Mouse (Mus musculus): ENCODE measurements around the gene Sept9. TPM values are rescaled to one million over a fixed set of nuclear protein-coding genes. Genes with fewer than 3 reads are reported as not detected.

Sept9 gene
- total RNA-seq, 2 experiments from 2014 or later = 65.0 to 69.0 TPM

DNA sequence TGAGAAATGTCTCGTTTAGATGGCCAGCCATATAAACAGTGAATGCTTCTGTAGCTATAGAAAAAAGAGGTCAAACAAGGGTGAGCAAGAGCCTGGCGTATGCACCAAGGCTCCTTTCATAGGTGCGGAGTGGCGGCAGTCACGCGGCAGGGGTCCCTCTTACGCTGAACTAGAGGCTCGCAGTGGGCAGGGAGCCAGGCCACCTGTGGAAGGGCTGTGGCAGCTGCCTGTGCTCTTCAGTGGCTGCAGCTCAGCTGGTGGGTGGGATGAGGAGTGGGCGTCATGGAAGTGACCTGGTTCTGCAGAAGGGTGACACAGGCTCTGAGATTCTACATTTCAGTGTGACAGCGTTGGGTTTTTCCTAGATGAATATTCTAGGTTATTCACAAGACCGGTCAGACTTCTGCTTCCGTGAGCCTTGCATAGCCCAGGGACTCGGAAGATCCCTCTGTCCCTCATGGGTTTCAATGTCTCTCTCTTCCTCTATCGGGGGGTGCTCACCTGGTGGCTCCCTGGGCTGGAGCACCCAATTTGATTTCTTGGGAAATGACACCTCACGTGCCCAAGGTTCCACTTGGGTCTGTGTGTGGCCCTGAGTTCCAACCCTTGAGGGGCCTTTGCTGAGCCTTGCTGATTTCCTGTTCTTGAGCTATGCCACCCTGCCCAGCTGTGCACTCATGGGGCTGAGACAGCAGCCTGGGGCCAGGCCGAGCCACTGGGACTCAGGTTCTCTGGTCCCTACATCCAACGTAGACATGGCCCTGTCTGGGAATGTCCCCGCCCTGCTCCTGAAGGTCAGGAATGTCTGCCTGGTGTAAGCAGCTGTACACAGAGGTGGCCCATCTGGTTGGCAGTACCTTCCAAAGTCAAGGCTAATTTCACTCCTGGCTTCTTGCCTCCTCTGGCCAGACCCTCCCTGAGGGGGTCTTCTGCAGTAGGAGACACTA, 55.0 kb downstream of the Sept9 start:
- peak in 1 of 2 experiments; percentile 75 for DNase-seq (ENCODE audit: extremely low spot score in 1 of 2, low spot score in 2 of 2)
- intact Hi-C loops (cut with DNase I) = no loop called here

DNA sequence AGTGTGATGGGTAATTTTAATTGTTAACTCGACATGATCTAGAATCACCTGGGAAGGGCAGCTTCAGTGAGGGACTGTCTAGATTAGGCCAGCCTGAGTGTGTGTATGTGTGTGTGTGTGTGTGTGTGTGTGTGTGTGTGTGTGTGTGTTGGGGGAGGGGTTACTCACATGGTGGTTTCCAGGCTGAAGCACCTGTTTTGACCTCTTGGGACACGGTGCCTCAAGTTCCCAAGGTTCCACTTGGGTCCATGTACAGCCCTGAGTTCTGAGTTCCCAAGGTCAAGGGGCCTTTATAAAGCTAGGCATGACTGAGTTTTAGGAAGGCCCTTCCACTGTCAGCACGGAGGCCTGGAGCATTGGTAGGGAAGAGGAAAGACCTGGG, 55.6 kb downstream of the Sept9 start:
- intact Hi-C loops (cut with DNase I) = no loop called here

DNA sequence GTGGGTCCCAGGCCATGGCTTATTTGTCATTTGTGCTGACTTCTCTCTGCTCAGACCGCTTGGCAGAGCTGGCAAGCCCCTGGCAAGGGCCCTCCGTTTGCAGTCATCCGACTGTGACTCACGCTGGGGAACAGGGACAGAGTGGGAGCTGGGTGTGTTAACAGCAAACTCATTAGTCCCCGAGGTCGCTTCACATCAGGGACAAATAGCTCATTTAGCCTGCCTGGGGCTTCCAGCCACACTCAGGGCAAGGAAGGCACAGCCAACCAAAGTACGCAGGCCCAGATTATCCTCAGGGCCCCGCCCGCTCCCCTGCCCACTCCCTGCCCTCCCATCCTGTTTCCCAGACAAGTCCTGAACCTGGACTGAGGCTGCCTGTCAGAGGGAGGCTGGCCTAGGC, 56.6 kb downstream of the Sept9 start:
- intact Hi-C loops (cut with DNase I) = no loop called here
- no peak for DNase-seq (ENCODE audit: extremely low spot score in 1 of 2, low spot score in 2 of 2)

More for the DNA sequence above, 55.6 kb downstream of the Sept9 start:
- DNase-seq (ENCODE audit: extremely low spot score in 1 of 2, low spot score in 2 of 2) = no peak

DNA sequence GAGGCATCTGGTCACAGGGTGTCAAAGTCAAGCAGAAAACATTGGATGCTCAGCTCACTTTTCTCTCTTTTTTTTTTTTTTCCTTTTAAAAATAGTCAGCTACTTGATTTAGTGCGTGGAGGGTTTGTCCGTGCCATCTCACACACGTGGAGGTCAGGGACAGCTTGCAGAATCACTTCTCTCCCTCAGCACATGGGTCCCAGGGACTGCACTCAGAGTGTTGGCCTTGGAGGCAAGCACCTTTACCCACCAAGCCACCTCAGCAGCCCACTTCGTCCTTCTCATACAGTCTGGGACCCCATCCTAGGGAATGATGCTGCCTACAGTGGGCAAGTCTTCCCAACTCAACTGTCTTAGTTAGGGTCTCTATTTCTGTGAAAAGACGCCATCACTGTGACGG, 57.4 kb downstream of the Sept9 start:
- no peak for DNase-seq (ENCODE audit: extremely low spot score in 1 of 2, low spot score in 2 of 2)
- intact Hi-C loops (cut with DNase I) = no loop called here

DNA sequence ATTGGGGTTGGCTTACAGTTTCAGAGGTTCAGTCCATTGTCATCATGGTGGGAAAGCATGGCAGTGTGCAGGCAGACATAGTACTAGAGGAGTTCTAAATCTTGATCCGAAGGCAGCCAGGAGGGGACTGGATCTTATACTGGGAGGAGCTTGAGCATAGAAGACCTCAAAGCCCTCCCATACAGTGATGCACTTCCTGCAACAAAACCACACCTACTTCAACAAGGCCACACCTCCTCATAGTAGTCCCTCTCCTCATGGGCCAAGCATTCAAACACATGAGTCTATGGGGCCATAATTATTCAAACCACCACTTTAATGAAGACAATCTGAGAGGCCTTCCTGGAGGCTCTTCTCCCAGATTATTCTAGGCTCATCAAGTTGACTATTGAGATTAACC, 57.8 kb downstream of the Sept9 start:
- no peak for DNase-seq (ENCODE audit: extremely low spot score in 1 of 2, low spot score in 2 of 2)
- intact Hi-C loops (cut with DNase I) = no loop called here

DNA sequence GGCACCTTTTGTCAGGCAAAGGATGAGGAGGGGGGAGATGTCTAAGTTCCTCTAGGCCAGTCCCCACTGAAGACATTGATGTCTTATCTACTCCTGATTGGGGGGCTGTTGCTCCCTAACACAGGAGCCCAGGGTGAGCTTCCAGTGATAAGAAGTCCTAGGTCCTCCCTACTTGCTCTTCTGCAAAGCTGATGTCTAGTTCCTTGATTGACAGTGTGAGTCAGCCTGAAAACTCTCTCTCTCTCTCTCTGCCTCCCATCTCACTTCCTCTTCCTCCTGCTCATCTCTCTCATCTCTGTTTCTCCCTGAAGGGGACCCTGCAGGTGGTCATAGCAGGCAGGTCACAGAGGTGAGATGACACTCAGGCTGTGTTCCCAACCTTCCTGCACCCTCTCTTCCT, 58.4 kb downstream of the Sept9 start:
- intact Hi-C loops (cut with DNase I) = no loop called here
- DNase-seq (ENCODE audit: extremely low spot score in 1 of 2, low spot score in 2 of 2) = no peak

DNA sequence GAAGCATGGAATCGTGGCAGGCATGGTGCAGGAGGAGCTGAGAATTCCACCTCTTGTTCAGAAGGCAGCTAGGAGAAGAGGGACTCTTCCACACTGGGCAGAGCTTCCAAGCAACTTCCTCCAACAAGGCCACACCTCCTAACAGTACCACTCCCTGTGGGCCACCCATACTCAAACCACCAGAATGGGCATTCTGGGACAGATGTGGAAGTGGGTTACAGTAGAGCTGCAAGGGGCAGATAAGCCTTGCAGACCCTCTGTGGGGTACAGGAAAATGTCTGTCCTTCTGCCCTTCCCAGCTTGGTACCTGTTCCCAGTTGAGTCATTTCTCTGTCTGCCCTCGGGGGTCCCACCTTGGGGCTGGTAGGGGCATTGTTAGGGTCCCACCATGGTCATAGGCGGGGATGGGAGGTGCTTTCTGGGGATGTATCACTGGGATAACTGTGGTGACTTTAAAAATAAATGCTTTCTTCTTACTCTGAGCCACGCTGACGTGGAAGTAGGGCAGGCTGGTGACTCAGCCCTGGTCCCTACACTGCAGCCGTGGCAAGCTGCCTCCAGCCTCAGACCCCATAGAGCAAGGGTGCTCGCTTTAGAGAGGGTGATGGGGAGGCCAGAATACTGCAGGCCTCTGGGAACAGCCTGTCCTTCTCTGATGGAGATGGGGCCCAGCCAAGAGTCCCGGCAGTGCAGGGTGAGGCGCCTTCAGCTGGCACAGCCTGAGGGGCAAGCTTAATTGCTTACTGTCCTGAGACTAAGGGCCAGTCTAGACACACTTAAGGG, 59.9 kb downstream of the Sept9 start:
- DNase-seq (ENCODE audit: extremely low spot score in 1 of 2, low spot score in 2 of 2) = no peak
- intact Hi-C loops (cut with DNase I) = no loop called here

DNA sequence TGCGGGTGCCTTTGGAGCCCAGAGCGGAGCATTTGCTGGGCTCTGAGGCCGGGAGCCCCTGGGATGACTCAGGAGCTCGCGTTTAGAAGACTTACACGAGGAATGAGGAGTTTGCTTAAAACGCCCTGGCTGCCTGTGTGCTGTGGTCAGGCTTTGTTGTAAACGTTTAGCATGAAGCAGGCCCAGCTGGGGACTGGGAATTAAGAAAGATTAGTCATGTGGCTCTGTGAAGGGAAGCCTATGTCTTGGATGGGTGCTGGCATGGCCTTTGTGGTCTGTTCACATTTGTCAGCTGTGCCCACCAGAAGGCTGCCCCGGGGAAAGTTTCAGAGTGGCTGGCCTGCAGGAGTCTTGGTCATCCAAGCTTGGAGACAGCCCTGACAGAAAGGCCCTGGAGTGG, 61.2 kb downstream of the Sept9 start:
- intact Hi-C loops (cut with DNase I) = no loop called here
- no peak for DNase-seq (ENCODE audit: extremely low spot score in 1 of 2, low spot score in 2 of 2)

DNA sequence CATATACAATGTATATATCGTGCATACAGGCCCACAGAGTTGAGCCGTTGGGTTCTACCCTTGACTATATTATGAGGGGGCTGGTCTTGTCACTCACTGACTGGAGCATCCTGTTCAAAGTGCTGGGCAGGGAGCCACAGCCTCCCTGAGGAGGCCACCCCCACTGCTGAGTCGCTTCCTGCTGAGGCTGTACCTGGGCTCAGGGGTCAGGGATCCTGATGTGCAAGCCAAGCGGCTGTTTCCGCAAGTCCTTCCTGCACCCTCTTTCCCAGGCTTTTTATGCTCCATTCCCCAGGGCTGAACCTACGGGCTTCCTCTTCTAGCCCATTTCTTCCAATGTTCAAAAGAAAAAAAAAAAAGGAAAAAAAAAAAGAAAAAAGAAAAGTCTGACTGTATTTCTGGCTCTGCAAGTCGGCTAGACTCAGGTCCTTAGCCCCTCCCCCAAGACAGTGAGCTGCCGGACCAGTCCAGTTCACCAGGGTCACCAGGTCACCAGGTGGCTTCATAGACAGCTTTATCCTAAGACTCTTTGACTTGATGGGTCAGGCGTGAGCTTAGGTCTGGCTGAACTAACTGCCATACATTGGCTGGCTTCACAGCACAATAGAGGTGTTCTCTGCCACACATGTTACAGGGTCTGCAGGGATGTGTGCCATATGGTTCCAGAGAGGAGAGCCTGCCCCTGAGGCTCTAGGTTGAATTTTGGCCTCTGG, 63.8 kb downstream of the Sept9 start:
- intact Hi-C loops (cut with DNase I) = no loop called here
- peak in 1 of 2 experiments; percentile 77 for DNase-seq (ENCODE audit: extremely low spot score in 1 of 2, low spot score in 2 of 2)

DNA sequence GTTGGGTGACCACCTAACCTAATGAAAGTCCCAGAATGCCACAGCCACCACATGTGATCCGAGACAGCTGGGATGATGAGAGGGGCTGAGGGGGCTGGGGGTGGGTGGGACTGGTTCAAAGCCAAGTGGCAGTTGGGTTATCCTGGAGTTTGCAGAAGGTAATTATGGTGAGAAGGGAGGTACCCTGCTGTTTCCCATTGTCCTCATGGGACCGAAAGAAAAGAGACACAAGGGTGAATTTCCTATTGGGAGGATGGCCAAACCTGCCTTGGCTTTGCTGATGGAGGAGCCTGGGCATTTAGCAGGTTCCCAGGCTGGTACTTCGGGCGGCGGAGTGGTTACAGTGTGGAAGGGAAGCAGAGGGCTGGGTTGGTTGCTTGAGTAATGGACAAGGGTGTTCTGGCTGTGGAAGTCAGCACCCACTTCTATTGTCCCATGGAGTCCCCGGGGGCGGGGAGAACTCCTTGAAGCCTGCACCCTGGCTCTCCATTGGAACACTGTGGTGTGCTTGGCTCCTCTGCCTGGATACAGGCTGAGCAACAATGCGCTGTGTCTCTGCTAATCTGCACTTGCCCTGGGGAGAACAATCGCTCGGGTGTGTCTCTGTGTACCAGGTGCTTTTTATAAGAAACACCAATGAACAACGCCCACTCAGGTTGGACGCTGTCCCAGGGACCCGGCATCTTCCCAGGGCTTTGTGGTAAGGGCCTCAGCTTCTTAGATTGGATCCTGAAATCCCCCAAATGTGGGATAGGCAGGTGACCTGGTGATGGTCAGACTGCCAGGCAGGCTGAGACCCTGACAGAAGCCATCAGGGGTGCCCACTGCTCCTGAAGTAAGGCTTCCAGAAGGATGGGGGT, 64.9 kb downstream of the Sept9 start:
- intact Hi-C loops (cut with DNase I) = no loop called here

DNA sequence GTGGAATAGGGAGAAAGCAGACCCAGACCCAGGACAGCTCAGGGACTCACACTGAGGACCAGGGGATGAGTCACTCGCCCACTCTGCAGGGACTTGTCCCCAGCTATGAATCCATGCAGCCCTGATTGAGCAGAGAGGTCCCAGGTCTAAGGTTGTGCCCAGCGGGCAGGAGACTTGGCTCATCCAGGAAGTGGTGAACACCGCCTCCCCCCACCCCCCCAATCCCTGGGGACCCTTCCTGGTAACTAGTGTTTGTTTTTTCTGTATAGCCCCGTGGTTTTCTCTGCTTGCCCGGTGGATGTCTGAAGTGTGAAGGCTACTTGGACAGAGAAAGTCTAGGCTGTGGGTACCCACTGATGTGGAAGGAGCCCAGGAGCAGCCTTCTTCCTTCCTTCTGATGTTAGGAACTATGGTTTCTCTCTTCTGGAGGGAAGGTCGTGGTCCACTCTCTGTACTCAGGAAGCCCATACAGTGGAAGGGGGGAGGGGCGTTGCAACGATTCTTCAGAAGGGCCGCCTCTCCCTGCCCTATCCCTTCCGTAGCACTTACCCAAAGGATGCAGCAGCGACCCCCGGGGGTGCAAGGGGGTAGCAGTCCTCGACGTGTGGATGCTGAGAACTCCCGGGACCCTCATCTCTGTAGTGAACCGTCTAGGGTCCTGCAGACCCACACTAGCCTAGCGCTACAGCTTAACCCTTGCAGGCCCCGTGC, 66.0 kb downstream of the Sept9 start:
- DNase-seq (ENCODE audit: extremely low spot score in 1 of 2, low spot score in 2 of 2) = peak in 1 of 2 experiments; percentile 86
- intact Hi-C loops (cut with DNase I) = no loop called here

More for the DNA sequence above, 64.9 kb downstream of the Sept9 start:
- DNase-seq (ENCODE audit: extremely low spot score in 1 of 2, low spot score in 2 of 2) = no peak

DNA sequence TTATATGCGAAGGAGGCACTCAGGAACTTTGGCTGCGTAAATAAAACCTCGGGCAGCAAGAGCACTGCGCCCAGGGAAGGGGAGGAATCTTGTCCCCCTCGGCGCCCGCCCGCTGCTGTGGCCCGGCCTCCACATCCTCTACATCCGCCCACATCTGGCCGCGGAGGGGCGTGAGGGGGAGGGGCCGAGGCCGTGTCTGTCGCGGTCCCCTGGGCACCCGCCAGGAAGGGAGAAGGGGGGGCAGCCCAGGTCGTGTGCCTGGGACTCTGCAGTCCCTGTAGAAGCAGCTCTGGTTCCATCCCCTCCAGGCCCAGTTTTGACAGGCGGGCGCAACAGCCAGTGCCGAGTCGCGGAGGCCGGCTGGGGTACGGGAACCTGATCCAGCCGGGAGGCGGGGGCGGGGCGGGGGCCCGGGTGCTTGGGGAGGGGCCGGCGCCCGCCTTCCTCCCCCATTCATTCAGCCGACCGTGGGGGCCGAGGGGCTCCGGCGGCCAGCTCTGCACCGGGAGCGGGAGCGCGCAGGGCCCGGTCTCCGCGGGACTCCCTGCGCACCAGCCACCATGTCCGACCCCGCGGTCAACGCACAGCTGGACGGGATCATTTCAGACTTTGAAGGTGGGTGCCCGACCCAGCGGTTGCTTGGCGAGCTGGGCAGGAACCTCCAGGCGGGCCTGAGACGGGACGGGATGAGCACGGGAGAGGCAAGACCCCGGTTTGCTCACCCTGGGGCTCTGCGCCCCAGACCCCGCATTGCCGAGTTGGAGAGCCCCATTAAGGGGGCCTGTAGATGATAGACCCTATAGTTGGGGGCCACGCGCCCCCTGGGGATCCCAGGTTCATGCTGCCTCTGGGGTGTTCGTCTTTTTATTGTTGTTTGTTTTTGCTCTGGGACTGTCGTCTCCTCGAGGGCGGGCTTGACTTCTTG, 66.8 kb downstream of the Sept9 start:
- intact Hi-C loops (cut with DNase I) = no loop called here
- peak; percentile 36 to 95 for DNase-seq (ENCODE audit: extremely low spot score in 1 of 2, low spot score in 2 of 2)

DNA sequence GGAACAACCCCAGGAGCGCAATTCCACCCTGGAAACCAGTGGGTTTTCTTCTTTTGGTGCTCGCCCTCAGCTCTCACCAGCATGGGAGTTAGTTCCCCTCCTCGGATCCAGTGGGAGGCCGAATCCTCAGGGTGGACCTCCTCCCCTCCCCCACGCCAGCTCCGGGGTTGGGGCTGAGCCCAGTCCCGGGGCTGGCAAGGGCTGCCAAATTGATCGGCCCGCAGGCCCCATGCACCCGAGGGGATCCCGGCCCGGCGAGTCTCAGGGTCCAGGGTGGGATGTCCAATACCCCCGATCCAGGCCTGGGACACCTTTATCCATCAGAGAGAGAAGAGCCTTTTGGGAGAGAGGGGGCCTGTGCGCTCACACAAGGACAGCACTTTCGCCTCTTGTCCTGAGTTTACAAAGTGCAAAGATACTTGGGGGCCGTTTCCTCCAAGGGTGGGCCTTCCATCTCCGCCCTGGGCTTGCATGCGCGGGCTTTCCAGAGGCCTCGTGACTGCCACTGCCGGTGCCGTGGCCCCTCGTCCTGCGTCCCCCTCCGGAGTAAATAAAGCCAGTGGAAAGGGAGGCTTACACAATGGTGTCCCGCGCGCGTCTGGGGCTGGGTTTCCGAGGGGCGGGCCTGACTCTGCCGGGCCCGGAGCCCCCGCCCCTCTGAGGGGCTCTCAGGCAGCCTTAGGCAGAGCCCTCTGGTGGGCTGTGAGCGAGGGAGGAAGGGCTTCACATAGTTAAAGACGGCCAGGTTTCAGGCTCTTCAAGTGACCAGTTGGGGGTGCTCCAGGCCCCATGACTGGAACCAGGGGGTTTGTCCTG, 67.7 kb downstream of the Sept9 start:
- intact Hi-C loops (cut with DNase I) = no loop called here
- peak in 1 of 2 experiments; percentile 82 for DNase-seq (ENCODE audit: extremely low spot score in 1 of 2, low spot score in 2 of 2)

DNA sequence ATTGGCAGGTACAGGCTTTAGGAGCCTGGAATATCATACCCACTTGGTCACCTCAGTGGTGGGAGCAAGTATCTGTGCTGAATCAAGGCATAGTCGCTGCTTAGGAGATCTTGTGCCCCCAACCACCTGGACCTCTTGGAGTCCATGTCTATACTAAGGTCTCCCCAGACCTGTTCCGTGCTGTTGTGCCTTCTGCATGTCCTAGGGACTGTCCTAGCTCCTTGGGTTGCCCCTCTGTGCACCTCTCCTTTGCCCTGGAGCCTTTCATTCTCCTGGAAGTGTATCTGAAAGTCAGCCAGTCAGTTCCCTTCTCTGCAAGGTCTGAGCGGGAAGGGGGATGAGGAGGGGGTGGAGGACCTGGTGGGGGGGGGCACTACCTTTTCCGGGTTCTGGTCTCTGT, 68.4 kb downstream of the Sept9 start:
- intact Hi-C loops (cut with DNase I) = no loop called here

DNA sequence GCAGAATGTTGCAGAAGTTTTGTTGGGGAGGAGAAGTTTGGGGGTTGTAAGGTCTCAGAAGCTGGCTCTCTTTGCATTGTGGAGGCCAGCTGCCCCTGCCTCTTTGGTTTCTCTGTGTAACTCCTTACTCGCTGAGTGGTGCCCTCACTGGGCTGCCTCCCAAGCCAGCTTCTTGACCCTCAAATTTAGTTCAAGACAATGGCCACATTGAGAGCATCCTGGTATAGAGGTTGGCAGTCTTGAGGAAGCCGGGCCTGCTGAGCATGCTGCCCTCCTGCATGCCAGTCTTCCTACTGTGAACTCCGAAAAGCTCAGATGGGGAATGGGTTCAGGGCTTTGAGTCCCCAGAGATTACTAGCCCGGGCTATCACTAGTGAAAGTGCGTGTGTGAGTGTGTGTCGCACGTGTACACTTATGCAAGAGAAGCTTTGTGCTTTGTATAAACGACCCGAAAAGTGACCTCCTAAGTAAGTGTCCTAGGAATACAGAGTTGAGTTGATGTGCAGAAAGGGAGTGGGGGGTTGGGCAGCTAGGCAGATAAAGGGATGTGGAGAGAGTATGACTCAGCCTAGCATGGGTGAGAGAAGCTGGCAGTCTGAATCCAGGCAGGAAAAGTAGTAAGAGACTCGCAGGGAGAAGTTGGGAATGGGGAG, 69.0 kb downstream of the Sept9 start:
- intact Hi-C loops (cut with DNase I) = no loop called here
- DNase-seq (ENCODE audit: extremely low spot score in 1 of 2, low spot score in 2 of 2) = no peak

More for the DNA sequence above, 68.4 kb downstream of the Sept9 start:
- no peak for DNase-seq (ENCODE audit: extremely low spot score in 1 of 2, low spot score in 2 of 2)

All from left cerebral cortex, postnatal 10 days (tissue).